Mouse (Mus musculus): Measurements from ENCODE around the gene Mfsd6. TPM values are rescaled to one million over a fixed set of nuclear protein-coding genes. Genes with fewer than 3 reads are reported as not detected.
"Not testable (repeated sequence)": the region's sequence is repeated elsewhere in the genome, so short reads cannot be mapped to it uniquely, and the experiment has no call there.

Gene Mfsd6
- polyA plus RNA-seq, 1 experiment: 23.2 TPM

GRCm38 (mm10) chr1:52718068-52718748 lies 9.1 kb downstream of the Mfsd6 start:
- DNase-seq: no peak
- WGBS: 41% methylated on average over 3 of the region's 3 CpGs
- peaks cover 5% of the 10 kb centered on the region; the same call in 1 of the 2 replicates for H3K4me1 ChIP-seq (ENCODE audit: control insufficient read depth, insufficient read depth, low read length)
- TF ChIP-seq CTCF (IDR thresholded peaks at IDR 0.05; ENCODE audit: insufficient read depth, low read length): no peak
- no peak for TF ChIP-seq POLR2A (IDR thresholded peaks at IDR 0.05; ENCODE audit: borderline replicate concordance, extremely low read depth, low read depth, low read length)
- H3K4me3 ChIP-seq (replicated peaks; ENCODE audit: extremely low read depth, low read depth, low read length): no peak overlapping the region

DNA sequence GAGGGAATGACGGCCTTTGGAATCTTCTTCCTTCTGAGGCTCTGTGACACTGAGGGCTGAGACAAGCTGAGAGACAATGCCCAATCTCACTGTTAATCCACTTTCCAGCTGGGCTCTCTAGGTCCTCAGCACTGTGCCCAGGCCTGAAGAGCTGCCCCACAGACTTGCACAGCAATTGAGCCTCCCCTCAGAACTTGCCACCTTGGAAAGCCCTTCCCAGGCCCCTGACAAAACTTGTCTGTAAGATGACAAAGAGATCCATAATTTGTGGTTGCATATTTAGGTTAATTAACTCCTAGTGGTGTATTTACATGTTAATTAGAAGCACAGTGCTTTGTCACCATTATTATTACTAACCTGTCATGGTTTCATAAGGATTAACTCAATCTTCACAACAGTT lies 12.8 kb downstream of the Mfsd6 start:
- TF ChIP-seq CTCF (IDR thresholded peaks at IDR 0.05; ENCODE audit: insufficient read depth, low read length): no peak
- no peak for TF ChIP-seq POLR2A (IDR thresholded peaks at IDR 0.05; ENCODE audit: borderline replicate concordance, extremely low read depth, low read depth, low read length)
- no peak for DNase-seq
- no peak overlapping the region for H3K4me3 ChIP-seq (replicated peaks; ENCODE audit: extremely low read depth, low read depth, low read length)
- WGBS: 24% methylated on average over 1 of the region's 1 CpGs
- H3K4me1 ChIP-seq (ENCODE audit: control insufficient read depth, insufficient read depth, low read length): peaks cover 2% of the 10 kb centered on the region; the same call in 1 of the 2 replicates

GRCm38 (mm10) chr1:52714021-52714420 lies 13.2 kb downstream of the Mfsd6 start:
- no peak overlapping the region for H3K4me3 ChIP-seq (replicated peaks; ENCODE audit: extremely low read depth, low read depth, low read length)

DNA sequence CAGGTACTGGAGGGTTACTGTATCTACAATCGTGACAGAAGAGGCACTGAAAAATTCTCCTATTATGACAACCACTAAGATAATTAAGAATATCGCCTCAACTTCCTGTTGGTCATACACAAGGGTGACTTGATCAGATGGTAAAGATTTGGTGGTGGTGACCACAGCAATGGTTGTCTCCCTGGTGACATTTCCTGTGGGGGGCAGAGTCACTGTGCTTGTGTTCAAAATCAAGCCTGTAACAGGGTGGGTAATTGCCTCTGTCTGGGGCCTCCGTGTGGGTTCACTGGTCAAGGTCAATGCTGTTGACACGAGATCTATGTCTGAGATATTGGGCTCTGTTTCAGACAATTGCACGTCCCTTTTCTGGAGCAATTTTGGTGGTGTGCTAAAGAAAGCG lies 18.5 kb downstream of the Mfsd6 start:
- WGBS: 80% methylated on average over 6 of the region's 6 CpGs
- no peak overlapping the region for H3K4me3 ChIP-seq (replicated peaks; ENCODE audit: extremely low read depth, low read depth, low read length)
- TF ChIP-seq CTCF (IDR thresholded peaks at IDR 0.05; ENCODE audit: insufficient read depth, low read length) (no peak), POLR2A (IDR thresholded peaks at IDR 0.05; ENCODE audit: borderline replicate concordance, extremely low read depth, low read depth, low read length) (no peak)
- peaks cover 2% of the 10 kb centered on the region; the same call in 1 of the 2 replicates for H3K4me1 ChIP-seq (ENCODE audit: control insufficient read depth, insufficient read depth, low read length)
- DNase-seq: no peak

More at GRCm38 (mm10) chr1:52714021-52714420, 13.2 kb downstream of the Mfsd6 start:
- TF ChIP-seq CTCF (IDR thresholded peaks at IDR 0.05; ENCODE audit: insufficient read depth, low read length): no peak
- TF ChIP-seq POLR2A (IDR thresholded peaks at IDR 0.05; ENCODE audit: borderline replicate concordance, extremely low read depth, low read depth, low read length): no peak
- DNase-seq: no peak
- WGBS: 47% methylated on average over 3 of the region's 3 CpGs
- H3K4me1 ChIP-seq (ENCODE audit: control insufficient read depth, insufficient read depth, low read length): peaks cover 2% of the 10 kb centered on the region; the same call in 1 of the 2 replicates

DNA sequence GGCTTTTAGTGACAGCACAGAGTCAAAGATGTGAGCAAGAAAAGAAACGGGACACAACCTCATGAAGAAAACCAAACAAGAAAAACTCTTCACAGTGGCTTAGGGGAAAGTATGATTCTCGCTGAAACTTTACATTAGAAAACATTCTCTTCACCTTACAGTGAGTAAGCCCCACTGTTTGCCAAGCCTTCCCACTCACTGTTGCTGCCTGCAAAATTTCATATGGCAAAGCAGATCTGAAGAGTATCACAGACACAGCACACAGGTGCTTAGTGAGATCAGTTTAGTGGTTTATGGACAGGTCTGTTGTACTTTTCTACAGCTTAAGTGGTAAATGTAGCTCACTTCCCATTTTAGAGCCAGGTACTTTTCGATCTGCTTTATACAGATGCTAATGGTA lies 20.2 kb downstream of the Mfsd6 start:
- WGBS: 86% methylated on average over 3 of the region's 3 CpGs
- H3K4me3 ChIP-seq (replicated peaks; ENCODE audit: extremely low read depth, low read depth, low read length): no peak overlapping the region
- no peaks in the 10 kb centered on the region; the same call in 1 of the 2 replicates for H3K4me1 ChIP-seq (ENCODE audit: control insufficient read depth, insufficient read depth, low read length)
- TF ChIP-seq CTCF (IDR thresholded peaks at IDR 0.05; ENCODE audit: insufficient read depth, low read length) (no peak), POLR2A (IDR thresholded peaks at IDR 0.05; ENCODE audit: borderline replicate concordance, extremely low read depth, low read depth, low read length) (no peak)
- DNase-seq: no peak

GRCm38 (mm10) chr1:52702738-52703491 lies 24.3 kb downstream of the Mfsd6 start:
- TF ChIP-seq CTCF (IDR thresholded peaks at IDR 0.05; ENCODE audit: insufficient read depth, low read length): no peak
- no peak for TF ChIP-seq POLR2A (IDR thresholded peaks at IDR 0.05; ENCODE audit: borderline replicate concordance, extremely low read depth, low read depth, low read length)
- Histone ChIP-seq H3K4me3 (replicated peaks; ENCODE audit: extremely low read depth, low read depth, low read length) (no peak overlapping the region), H3K4me1 (ENCODE audit: control insufficient read depth, insufficient read depth, low read length) (no peaks in the 10 kb centered on the region; the same call in 1 of the 2 replicates)
- no peak for DNase-seq
- 80% methylated on average over 7 of the region's 7 CpGs for WGBS

DNA sequence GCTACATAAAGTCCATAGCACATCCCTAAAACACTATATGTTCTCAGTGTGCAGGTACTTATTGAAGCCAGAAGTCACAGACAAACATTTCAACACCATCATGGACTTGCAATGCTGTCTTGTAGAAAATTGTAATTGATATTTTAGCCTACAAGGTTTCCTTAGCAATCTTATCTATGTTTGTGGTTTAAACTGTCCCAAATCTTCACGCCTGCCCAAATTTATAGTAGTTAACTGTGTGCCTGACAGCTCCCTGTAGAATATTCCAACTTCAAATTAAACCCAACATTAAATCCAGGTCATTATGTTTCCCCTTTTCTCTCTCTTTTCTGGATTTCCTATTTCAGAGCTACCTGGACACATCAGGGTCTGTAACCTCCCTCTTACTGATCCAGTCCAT lies 25.3 kb downstream of the Mfsd6 start:
- 90% methylated on average over 1 of the region's 1 CpGs for WGBS
- Histone ChIP-seq H3K4me3 (replicated peaks; ENCODE audit: extremely low read depth, low read depth, low read length) (no peak overlapping the region), H3K4me1 (ENCODE audit: control insufficient read depth, insufficient read depth, low read length) (no peaks in the 10 kb centered on the region; the same call in 1 of the 2 replicates)
- TF ChIP-seq CTCF (IDR thresholded peaks at IDR 0.05; ENCODE audit: insufficient read depth, low read length) (no peak), POLR2A (IDR thresholded peaks at IDR 0.05; ENCODE audit: borderline replicate concordance, extremely low read depth, low read depth, low read length) (no peak)
- DNase-seq: no peak

GRCm38 (mm10) chr1:52694456-52694855 lies 32.8 kb downstream of the Mfsd6 start:
- not testable (repeated sequence) for H3K4me3 ChIP-seq (replicated peaks; ENCODE audit: extremely low read depth, low read depth, low read length); H3K4me1 ChIP-seq (ENCODE audit: control insufficient read depth, insufficient read depth, low read length); DNase-seq
- 91% methylated on average over 13 of the region's 13 CpGs for WGBS

DNA sequence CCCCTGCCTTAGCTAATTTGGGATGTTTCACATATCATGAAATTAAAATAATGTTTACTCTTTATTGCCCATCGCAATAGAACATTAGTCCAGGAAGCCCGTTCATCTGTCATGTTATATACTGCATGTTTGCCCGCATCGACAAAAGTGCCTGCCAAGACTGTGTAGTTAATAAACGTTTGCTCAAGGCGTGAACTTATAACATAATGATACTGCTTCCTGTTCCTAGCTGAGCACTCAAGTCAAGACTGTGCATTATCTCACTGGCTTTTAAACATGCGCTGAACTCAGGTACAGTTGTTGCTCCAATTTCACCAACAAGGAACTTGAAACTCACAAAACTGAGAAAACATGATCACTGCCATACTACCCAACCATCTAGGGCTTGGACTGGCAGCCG lies 39.6 kb downstream of the Mfsd6 start:
- TF ChIP-seq POLR2A (IDR thresholded peaks at IDR 0.05; ENCODE audit: borderline replicate concordance, extremely low read depth, low read depth, low read length): no peak
- TF ChIP-seq CTCF (IDR thresholded peaks at IDR 0.05; ENCODE audit: insufficient read depth, low read length): no peak
- Histone ChIP-seq H3K4me1 (ENCODE audit: control insufficient read depth, insufficient read depth, low read length) (peaks cover 14% of the 10 kb centered on the region), H3K4me3 (replicated peaks; ENCODE audit: extremely low read depth, low read depth, low read length) (no peak overlapping the region)
- 51% methylated on average over 8 of the region's 8 CpGs for WGBS
- no peak for DNase-seq

DNA sequence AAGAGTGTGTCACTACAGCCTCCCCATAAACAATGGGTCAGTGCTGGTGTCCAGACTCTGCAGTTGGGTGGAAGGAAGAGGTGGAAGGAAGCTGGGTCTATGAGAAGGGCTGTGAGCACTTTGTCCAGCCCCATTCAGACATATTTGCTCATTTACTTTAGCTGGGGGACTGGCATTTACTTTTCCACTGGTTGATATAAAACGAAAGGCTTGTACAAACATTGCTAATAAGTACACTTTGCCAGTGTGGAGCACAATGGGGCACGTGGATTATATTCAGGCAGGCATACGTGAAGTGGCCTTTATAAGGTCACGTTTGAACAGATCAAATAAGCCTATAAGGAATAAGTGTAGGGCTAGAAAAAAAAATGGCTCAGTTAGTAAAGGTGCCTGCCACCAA lies 43.7 kb downstream of the Mfsd6 start:
- H3K4me3 ChIP-seq (replicated peaks; ENCODE audit: extremely low read depth, low read depth, low read length): no peak overlapping the region
- DNase-seq: peak; percentile 23
- TF ChIP-seq CTCF (IDR thresholded peaks at IDR 0.05; ENCODE audit: insufficient read depth, low read length) (no peak), POLR2A (IDR thresholded peaks at IDR 0.05; ENCODE audit: borderline replicate concordance, extremely low read depth, low read depth, low read length) (no peak)
- WGBS: 44% methylated on average over 4 of the region's 4 CpGs
- H3K4me1 ChIP-seq (ENCODE audit: control insufficient read depth, insufficient read depth, low read length): peaks cover 14% of the 10 kb centered on the region

Measured in lung, adult 2 months (tissue).